Mouse (Mus musculus): ENCODE results near the gene Rara.
A peak's percentile ranks its signal among the peaks of the same experiment; 100 is the strongest.
"Not testable (repeated sequence)": the region's sequence is repeated elsewhere in the genome, so short reads cannot be mapped to it uniquely, and the experiment has no call there.

Gene Rara

DNA sequence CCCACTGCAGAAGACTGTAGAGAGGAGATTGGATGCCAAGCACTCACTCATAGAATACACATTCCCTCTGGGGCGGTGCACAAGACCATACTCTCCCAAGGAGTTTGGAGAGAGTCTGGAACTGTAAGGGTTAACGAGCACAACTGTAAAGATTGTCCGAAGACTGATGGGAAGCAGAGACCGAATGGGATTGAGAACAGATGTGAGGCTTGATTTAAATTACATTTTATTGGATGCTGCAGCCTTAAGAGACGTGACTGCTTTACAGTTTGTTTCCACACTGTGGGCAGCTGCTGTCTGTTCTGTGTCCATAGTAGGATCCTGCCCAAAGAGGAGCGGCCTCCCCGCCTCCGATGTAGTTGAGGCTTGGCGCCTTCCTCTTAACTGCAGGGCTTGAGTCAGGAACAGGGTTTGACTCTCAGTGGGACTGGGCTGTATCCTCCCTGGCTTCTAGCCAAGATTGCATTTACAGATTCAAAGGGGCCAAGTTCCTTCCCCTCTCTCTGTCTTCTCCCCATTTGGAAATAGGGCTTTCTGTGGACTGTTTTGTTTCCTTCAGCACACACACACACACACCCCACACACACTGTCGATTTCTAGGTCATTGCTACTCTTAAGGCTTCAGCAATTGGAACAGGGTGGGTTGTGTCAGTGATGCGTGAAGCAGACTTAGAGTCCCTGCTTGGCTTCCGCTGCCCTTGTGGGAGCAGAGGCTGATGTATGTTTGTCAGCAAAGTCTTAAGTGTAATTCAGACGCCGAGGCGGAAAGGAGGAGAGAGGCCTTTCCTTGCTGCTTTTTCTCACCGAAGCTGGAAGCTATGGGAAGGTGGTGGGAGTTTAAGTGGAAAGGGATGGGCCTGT lies 4.5 kb upstream of the Rara start:
- DNase-seq (ENCODE audit: low read depth, low spot score): not testable (repeated sequence)

DNA sequence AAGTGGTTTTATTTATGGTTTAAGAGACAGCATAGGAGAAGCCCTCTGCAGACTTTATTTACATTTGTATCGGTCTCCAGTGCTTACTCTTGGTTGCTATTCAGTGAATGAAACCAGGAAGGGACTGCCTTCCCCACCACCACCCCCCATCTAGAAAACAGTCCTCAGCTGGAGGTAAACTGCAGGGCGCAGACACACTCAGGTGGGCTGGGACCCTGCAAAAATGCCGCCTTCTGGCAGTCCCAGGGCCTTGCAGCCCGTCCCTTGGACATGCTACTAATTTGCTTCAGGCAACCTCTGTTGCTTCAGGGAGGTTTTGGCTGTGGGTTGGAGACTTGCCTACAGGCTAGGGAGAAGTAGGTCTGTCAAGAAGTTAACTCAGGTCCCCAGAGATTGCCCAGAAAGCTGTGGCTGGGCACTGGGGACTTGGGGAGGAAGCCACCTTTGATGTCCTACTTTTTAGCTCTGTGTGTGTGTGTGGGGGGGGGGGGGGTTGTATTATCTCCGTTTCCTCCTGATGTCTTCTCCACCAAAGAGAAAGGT lies 2.9 kb upstream of the Rara start:
- no peak for DNase-seq (ENCODE audit: low read depth, low spot score)

DNA sequence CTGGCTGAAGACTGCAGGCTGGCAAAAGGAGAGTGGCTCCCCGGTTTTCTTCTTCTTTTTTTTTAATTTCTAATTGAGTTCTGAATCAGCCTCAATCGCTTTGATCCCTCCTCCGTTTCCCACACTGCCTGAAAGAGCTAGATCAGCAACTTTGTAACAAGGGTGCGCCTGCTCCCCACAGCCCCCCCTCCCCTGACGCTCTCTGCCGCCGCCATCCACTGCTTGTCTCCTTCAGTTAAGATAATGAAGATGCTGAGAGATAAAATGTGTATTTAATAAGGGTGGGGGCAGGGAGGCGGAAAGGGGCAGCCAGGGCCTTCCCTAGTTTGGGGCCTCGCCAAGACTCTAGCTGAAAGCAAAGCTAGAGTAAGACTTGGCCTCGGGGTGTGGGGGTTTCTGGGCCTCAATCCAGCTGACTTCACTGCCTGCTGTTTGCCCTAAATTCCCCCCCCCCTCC lies 2.3 kb upstream of the Rara start:
- DNase-seq (ENCODE audit: low read depth, low spot score): no peak

GRCm38 (mm10) chr11:98925868-98926311 lies 1.7 kb upstream of the Rara start:
- DNase-seq (ENCODE audit: low read depth, low spot score): no peak

GRCm38 (mm10) chr11:98926553-98926952 lies 1.1 kb upstream of the Rara start:
- DNase-seq (ENCODE audit: low read depth, low spot score): no peak

DNA sequence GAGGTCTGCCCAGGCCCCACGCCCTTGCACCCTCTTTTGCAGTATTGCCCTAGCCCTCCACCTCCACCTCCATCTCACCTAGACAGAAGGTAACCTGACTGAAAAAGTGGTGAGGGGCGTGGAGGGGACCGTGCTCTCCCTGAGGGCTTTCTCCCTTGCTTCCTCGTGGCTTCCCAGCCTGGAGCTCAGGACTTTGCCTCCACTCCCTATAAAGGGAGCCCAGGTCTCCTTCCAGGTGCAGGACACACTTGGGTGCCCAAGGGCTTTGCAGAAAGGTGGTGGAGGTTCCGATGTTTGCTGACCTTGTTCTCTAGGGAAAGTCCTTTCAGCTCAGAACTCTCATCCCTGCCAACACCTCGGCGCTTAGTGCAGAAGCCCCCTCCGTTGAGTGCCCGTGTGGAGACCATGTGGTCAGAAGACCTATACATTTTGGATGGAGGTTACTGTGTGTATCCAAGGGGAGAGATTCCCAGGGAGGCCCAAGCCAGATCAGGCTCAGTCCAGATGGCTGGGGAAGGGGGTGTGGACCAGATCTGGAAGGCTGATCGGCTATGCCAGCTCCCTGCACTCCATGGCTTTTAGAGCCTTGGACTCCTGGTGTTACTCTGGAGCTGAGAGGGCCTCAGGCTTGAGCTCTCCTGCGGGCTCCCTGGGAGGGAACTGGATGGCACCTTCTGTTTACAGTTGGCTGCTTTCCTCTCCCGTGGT lies 722 bp downstream of the Rara start:
- no peak for DNase-seq (ENCODE audit: low read depth, low spot score)

DNA sequence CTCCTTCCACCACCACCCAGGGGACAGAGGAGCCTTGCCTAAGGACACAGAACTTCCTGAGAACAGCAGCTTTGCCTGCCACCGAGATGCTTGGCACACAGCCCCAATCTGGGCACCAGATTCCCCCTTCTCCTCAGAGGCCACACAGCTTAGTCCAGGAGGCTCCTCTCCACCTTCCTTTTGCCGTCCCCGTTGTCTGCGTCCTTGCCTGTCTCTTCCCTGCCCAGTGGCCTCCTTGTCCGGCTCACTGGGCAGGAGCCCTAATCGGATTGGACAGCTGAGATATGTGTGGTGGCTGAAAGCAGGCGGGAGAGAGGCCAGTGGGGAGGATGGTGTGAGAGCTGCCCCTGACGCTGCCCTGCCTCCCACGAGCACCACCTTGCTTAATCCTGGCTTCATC lies 1.9 kb downstream of the Rara start:
- no peak for DNase-seq (ENCODE audit: low read depth, low spot score)

GRCm38 (mm10) chr11:98930127-98930601 lies 2.5 kb downstream of the Rara start:
- DNase-seq (ENCODE audit: low read depth, low spot score): no peak

- peak; percentile 83 for DNase-seq (ENCODE audit: low read depth, low spot score)
Observed at GRCm38 (mm10) chr11:98930773-98931512, 3.3 kb downstream of the Rara start.

DNA sequence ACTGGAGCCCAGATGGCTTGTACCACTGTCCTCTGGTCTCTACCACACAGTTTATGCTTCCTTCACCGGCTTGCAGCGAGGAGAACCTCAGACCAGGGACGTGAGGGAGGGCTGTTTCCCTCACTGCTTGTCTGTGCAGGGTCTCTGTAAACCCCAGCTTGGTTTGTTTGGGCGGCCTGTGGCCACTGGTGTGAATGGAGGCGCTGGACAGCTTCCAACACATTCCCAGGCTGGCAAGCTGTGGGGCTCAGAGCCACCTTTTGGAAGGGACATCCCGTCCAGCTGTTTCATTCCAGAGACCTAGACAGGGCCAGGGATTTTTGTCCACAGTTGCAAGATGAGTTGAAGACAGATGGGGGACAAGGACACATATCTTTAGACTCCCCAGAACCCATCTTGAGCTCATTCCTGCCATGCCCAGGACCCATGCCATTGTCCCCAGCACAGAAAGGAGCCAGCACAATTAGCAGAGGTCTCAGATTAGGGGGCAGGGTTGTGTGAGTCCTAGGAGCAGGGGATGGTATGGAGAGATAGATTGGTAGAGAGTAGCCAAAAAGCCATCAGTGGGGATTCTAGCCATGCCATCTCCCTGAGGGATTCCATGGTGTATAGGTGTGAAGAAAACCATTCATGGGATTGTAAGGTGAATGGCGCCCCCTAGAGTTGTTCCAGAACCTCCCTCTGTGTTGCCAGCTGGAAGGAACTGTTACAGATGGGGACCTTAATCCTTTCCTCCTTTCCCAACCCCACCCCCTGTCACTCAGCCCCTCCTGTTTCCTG lies 4.1 kb downstream of the Rara start:
- DNase-seq (ENCODE audit: low read depth, low spot score): no peak

- no peak for DNase-seq (ENCODE audit: low read depth, low spot score)
Observed at GRCm38 (mm10) chr11:98932293-98933091, 4.9 kb downstream of the Rara start.

GRCm38 (mm10) chr11:98933151-98933550 lies 5.5 kb downstream of the Rara start:
- peak; percentile 59 for DNase-seq (ENCODE audit: low read depth, low spot score)

DNA sequence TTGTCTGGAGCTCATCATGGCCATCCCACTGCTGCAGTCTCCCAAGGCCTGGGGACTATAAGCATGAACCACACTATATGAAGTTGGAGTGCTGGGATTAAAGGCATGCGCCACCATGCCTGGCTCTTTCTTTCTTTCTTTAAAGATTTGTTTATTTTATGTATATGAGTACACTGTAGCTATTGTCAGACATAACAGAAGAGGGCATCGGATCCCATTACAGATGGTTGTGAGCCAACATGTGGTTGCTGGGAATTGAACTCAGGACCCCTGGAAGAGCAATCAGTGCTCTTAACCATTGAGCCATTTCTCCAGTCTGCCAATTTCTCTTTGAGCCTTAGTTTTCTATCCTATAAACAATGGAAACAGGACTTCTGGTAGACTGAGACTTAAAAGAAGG lies 6.2 kb downstream of the Rara start:
- not testable (repeated sequence) for DNase-seq (ENCODE audit: low read depth, low spot score)

DNA sequence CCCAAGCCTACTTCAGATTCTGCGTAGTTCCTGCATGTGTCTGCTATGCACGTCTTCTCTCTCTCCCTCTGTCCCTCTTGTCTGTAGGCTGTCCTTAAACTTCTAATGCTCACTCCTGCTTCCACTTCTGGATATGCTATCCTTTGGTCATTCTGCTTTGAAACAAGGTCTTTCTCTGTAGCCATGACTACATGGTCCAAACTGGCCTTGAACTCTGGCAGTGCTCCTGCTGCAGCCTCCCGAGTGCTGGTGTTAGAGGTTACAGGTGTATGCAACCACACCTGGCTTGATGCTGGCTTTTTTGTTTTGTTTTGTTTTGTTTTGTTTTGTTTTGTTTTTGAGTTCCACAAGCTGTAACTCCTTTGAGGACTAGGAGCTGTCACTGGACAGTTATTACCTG lies 6.7 kb downstream of the Rara start:
- no peak for DNase-seq (ENCODE audit: low read depth, low spot score)

DNA sequence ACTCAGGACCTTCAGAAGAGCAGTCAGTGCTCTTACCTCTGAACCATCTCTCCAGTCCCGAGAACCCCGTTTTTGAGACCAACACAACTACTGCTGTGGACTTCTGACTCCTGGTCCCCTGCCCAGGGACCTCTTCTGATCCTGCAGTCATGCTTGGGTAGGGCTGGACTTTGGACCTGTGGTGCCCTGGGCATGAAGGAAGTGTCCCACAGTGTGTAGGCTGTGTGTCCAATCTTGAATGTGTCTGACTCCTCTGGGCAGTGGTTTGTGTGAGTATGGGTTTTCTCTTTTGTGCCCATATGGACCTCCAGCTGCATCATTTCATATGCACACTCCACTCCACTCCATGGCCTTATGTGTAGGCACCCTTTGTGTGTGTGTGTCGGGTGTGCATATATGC lies 7.5 kb downstream of the Rara start:
- no peak for DNase-seq (ENCODE audit: low read depth, low spot score)

- DNase-seq (ENCODE audit: low read depth, low spot score): no peak
Observed at GRCm38 (mm10) chr11:98936170-98936569, 8.6 kb downstream of the Rara start.

DNA sequence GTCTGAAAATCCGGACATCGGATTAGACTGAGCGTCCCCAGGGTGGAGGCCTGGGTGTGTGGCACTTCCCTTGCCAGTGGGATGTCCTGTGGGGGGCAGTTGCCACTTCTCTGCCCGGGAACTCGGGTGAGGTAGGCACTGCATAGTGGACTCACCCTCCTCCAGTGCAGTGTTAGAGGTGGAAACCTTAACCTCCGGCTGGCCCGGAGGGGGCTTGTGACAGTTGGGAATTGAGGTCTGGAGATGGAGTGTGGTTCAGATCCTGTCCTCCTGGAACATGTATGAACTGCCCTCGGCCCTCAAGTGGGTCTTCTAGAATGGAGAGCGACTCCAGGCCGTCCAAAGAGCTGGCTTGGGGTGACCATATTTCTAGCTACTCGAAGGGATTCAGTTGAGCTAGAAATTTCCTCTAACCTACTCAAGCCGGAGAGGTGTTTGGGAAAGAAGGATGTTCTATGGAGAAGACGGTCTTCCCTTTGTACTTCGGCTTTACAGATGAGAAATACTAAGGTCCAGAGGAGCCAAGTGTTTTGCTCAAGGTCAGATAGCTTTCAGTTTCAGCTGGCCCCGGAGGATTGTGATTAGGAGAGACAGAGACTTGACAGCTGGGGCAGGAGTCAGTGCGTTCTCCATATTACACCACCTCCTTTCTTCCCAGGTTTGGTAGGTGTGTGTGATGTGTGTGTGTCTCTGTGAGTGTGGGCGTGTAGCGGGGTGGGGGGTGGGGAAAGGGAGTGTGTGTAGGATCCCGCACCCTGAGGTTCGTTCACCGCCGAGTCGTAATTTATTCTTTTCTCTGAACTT lies 9.2 kb downstream of the Rara start:
- no peak for DNase-seq (ENCODE audit: low read depth, low spot score)

- peak; percentile 93 for DNase-seq (ENCODE audit: low read depth, low spot score)
Observed at GRCm38 (mm10) chr11:98937410-98937913, 9.8 kb downstream of the Rara start.
